Mouse (Mus musculus) midbrain, embryonic 12.5 days (tissue): ENCODE measurements at regions not wholly inside any gene's neighbourhood (a gene's known extent, or its start where the extent isn't known, plus 50 kb on each side); places are given as distances from the start of the nearest gene placed in this dataset.
A peak's percentile ranks its signal among the peaks of the same experiment; 100 is the strongest.
"Not testable (repeated sequence)": the region's sequence is repeated elsewhere in the genome, so short reads cannot be mapped to it uniquely, and the experiment has no call there.

Source experiments
- ATAC-seq: fragments of 200-750 bp; cut with Nextera tagmentation; 2 replicates; pipeline ENCODE4 v1.8.0; 2017; ENCODE audit warnings: low read depth, moderate TSS enrichment, moderate library complexity; ENCODE audit not compliant: low FRiP score
- H3K27ac ChIP-seq: fragments of 300-500 bp; sonication (generic); replicated peaks from 2 replicates; pipeline ENCODE4 v1.5.1; 2016; ENCODE audit warnings: mild to moderate bottlenecking
- H3K27me3 ChIP-seq: fragments of 300-500 bp; sonication (generic); 2 replicates; pipeline ENCODE4 v1.6.1; 2016; ENCODE audit warnings: mild to moderate bottlenecking
- H3K36me3 ChIP-seq: fragments of 300-500 bp; sonication (generic); 2 replicates; pipeline ENCODE4 v1.6.1; 2016
- H3K4me1 ChIP-seq: fragments of 300-500 bp; sonication (generic); 2 replicates; pipeline ENCODE4 v1.6.1; 2016
- H3K4me2 ChIP-seq: fragments of 300-500 bp; sonication (generic); replicated peaks from 2 replicates; pipeline ENCODE4 v1.6.1; 2016; ENCODE audit warnings: mild to moderate bottlenecking, moderate library complexity
- H3K4me3 ChIP-seq: fragments of 300-500 bp; sonication (generic); 2 replicates; pipeline ENCODE4 v1.5.1; 2016; ENCODE audit warnings: mild to moderate bottlenecking
- H3K9ac ChIP-seq: fragments of 300-500 bp; sonication (generic); replicated peaks from 2 replicates; pipeline ENCODE4 v1.6.1; 2016; ENCODE audit warnings: mild to moderate bottlenecking, moderate library complexity
- H3K9me3 ChIP-seq: fragments of 300-500 bp; sonication (generic); 2 replicates; pipeline ENCODE4 v1.6.1; 2016; ENCODE audit warnings: mild to moderate bottlenecking
- WGBS: fragments of 180-500 bp; shearing (Covaris S2); methylation state at CpG from one replicate; pipeline ENCODE4 v1.1.7; 2016; 5-methylcytosine and 5-hydroxymethylcytosine counted together

GRCm38 (mm10) chr12:20614766-20615165 is 375.5 kb upstream of the Asap2 start:
- H3K4me2 ChIP-seq: peak overlapping the region; percentile 31
- under 1% methylated on average over 22 of the region's 39 CpGs for WGBS
- H3K4me1 ChIP-seq, H3K27me3 ChIP-seq, H3K27ac ChIP-seq, H3K9me3 ChIP-seq, ATAC-seq, H3K9ac ChIP-seq, H3K36me3 ChIP-seq: not testable (repeated sequence)
- H3K4me3 ChIP-seq: peak overlapping the region; percentile 41
